Mouse (Mus musculus) heart, postnatal 0 days (tissue): ENCODE results near the gene Trim24. TPM values are rescaled to one million over a fixed set of nuclear protein-coding genes. Genes with fewer than 3 reads are reported as not detected.
"Not testable (repeated sequence)": the region's sequence is repeated elsewhere in the genome, so short reads cannot be mapped to it uniquely, and the experiment has no call there.

Experiments
- ATAC-seq: fragments of 200-750 bp; cut with Nextera tagmentation; 2 replicates; pipeline ENCODE4 v1.8.0; 2017; ENCODE audit warnings: low read depth, moderate number of reproducible peaks, moderate library complexity; ENCODE audit not compliant: insufficient read depth
- DNase-seq: peaks from one replicate; pipeline ENCODE4 v3.0.0-alpha.2; 2016; ENCODE audit warnings: low spot score
- H3K27ac ChIP-seq: fragments of 300-500 bp; sonication (generic); 2 replicates; pipeline ENCODE4 v1.5.1; 2014; ENCODE audit warnings: low read depth, mild to moderate bottlenecking
- H3K27me3 ChIP-seq: fragments of 300-500 bp; sonication (generic); 2 replicates; pipeline ENCODE4 v1.6.1; 2014; ENCODE audit warnings: low read length, mixed read lengths; ENCODE audit not compliant: control insufficient read depth, insufficient read depth
- H3K36me3 ChIP-seq: fragments of 300-500 bp; sonication (generic); replicated peaks from 2 replicates; pipeline ENCODE4 v1.6.1; 2014; ENCODE audit warnings: low read length, mixed read lengths; ENCODE audit not compliant: control insufficient read depth, insufficient read depth
- H3K4me1 ChIP-seq: fragments of 300-500 bp; sonication (generic); 2 replicates; pipeline ENCODE4 v1.6.1; 2014; ENCODE audit warnings: antibody characterized with exemption; ENCODE audit not compliant: control insufficient read depth, insufficient read depth
- H3K4me2 ChIP-seq: fragments of 300-500 bp; sonication (generic); 2 replicates; pipeline ENCODE4 v1.6.1; 2014; ENCODE audit warnings: low read depth, mild to moderate bottlenecking, low read length, moderate library complexity
- H3K4me3 ChIP-seq: fragments of 300-500 bp; sonication (generic); 2 replicates; pipeline ENCODE4 v1.5.1; 2014; ENCODE audit warnings: low read depth, low read length
- H3K9ac ChIP-seq: fragments of 300-500 bp; sonication (generic); replicated peaks from 2 replicates; pipeline ENCODE4 v1.6.1; 2014; ENCODE audit warnings: low read depth, low read length, mixed read lengths
- H3K9me3 ChIP-seq: fragments of 300-500 bp; sonication (generic); replicated peaks from 2 replicates; pipeline ENCODE4 v1.6.1; 2016; ENCODE audit warnings: low read length; ENCODE audit not compliant: control insufficient read depth
- CTCF ChIP-seq: IDR thresholded peaks from 2 replicates; pipeline ENCODE4 v1.5.1; 2016; ENCODE audit warnings: antibody characterized with exemption, control low read depth, low read depth
- EP300 ChIP-seq: IDR thresholded peaks from 2 replicates; pipeline ENCODE4 v1.6.1; 2016; ENCODE audit warnings: antibody characterized with exemption, low read depth
- WGBS: fragments of 180-500 bp; shearing (Covaris S2); extraction: QIAGEN DNeasy Blood & Tissue Kit; methylation state at CpG from one replicate; pipeline ENCODE4 v1.1.7; 2014; 5-methylcytosine and 5-hydroxymethylcytosine counted together
- polyA plus RNA-seq: library from polyadenylated mRNA; unstranded; fragments of >200 nt; fragmentation: Nextera tagmentation; extraction: Ambion mirVana; gene quantifications from 2 replicates; pipeline ENCODE4 v1.2.1, GENCODE M21; 2015
- total RNA-seq: library from RNA; depleted of rRNA; stranded (reverse); fragments of >200 nt; gene quantifications from 2 replicates; pipeline ENCODE4 v1.2.3, GENCODE M21; 2014; ENCODE audit warnings: low replicate concordance

Gene Trim24
- total and polyA plus RNA-seq, 2 experiments from 2014 or later: 6.1 to 35.3 TPM

DNA sequence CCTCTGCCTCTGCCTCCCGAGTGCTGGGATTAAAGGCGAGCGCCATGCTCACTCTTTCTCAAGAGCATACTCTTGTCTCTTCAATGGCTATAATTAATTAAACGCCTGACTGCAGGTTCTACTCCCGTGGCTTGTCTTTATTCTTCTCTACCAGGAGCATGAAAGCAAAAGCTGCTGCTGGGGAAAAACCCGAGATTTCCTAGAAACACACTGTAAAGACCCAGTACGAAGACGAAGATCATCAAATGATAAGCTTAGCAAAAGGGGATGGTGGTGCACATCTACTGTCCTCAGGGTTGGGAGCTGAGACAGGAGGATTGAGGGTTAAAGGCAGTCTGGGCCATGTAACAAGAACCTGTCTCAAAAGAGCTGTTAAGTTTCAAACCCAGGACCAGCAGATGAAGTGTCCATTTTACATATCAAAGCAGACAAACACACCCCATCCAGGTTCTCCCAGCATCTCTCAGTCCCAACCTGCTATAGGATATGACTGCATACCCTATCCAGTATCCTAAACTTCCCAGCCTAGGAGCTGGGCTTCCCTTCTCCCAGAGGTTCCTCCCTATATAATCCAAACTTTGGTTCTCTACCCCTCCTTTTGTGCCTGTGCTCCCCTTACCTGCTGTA is 26.9 kb upstream of the Trim24 start:
- 90% methylated on average over 8 of the region's 8 CpGs for WGBS
- no peak overlapping the region for H3K4me3 ChIP-seq
- no peak overlapping the region for H3K27ac ChIP-seq
- no peaks in the 10 kb centered on the region for H3K4me1 ChIP-seq
- H3K9ac ChIP-seq: no peak overlapping the region
- no peaks in the 10 kb centered on the region for H3K27me3 ChIP-seq
- H3K4me2 ChIP-seq: no peak overlapping the region
- TF ChIP-seq CTCF (no peak), EP300 (no peak)
- DNase-seq: no peak
- 0 out of 2 replicates have a peak, but pooled peaks cover 4% of the 10 kb centered on the region for H3K9me3 ChIP-seq
- ATAC-seq: no peak
- no peaks in the 10 kb centered on the region for H3K36me3 ChIP-seq

DNA sequence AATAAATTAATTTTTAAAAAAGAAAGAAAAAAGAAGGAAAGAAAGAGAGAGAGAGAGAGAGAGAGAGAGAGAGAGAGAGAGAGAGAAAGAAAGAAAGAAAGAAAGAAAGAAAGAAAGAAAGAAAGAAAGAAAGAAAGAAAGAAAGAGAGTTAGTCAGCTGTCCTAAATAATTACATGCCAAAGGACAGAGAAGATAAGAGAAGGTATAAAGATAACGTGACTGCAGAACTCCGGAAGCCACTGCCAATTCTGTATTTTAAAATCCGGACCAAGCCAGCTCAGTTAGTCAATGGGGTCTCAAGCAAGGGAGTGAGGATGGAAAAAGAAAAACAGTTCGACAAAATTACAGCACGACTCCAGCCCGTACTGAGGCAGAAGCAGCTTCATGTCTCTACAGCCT is 25.7 kb upstream of the Trim24 start:
- WGBS: 32% methylated on average over 6 of the region's 6 CpGs
- not testable (repeated sequence) for H3K4me2 ChIP-seq, H3K4me1 ChIP-seq, ATAC-seq, H3K27me3 ChIP-seq, DNase-seq, H3K9ac ChIP-seq, H3K4me3 ChIP-seq, H3K9me3 ChIP-seq, H3K36me3 ChIP-seq, H3K27ac ChIP-seq

DNA sequence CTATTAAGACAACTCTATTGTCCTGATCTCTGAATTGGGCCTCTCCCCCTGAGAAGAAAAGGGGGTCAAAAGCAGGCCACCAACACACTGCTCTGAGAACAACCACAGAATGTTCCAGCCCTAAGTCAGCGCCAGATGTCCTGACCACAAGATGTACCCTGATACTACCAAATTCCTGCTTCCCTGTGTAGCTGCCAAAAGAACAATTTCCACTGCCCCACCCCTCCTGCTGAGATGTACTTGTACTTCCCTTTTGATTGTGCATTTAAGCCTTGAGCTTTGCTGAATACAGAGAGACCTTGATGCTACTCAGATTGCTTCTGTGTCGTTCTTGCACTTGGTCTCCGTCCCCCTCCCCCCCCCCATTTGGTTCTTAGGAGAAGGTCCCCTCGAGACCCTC is 23.1 kb upstream of the Trim24 start:
- H3K4me1 ChIP-seq, DNase-seq: not testable (repeated sequence)

DNA sequence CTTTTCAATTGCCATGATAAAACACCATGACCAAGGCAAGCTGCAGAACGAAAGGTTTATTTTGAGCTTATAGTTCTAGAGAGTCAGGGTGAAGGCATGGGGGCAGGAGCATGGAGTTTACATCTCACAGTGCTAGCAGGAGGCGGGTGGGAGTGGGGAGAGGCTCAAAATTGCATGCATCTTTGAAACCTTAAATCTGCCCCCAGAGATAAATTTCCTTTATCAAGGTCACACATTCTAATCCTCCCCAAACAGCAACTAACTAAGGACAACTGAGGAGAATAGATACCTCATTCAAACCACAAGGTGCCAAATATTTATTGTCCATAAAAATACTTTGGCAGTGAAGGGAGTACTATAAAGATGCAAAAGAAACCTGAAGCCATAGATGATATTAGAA is 19.3 kb upstream of the Trim24 start:
- DNase-seq: no peak
- Histone ChIP-seq H3K36me3 (no peaks in the 10 kb centered on the region), H3K9me3 (peaks cover 6% of the 10 kb centered on the region; the same call in 1 of the 2 replicates), H3K4me1 (no peaks in the 10 kb centered on the region), H3K4me2 (no peak overlapping the region), H3K27ac (no peak overlapping the region), H3K4me3 (no peak overlapping the region), H3K27me3 (no peaks in the 10 kb centered on the region), H3K9ac (no peak overlapping the region)
- 70% methylated on average over 2 of the region's 2 CpGs for WGBS
- TF ChIP-seq CTCF: no peak
- TF ChIP-seq EP300: no peak
- ATAC-seq: no peak

More for the DNA sequence above, 23.1 kb upstream of the Trim24 start:
- H3K9ac ChIP-seq, ATAC-seq, H3K4me2 ChIP-seq, H3K4me3 ChIP-seq, H3K36me3 ChIP-seq, H3K9me3 ChIP-seq, H3K27me3 ChIP-seq, H3K27ac ChIP-seq: not testable (repeated sequence)
- 78% methylated on average over 4 of the region's 4 CpGs for WGBS

DNA sequence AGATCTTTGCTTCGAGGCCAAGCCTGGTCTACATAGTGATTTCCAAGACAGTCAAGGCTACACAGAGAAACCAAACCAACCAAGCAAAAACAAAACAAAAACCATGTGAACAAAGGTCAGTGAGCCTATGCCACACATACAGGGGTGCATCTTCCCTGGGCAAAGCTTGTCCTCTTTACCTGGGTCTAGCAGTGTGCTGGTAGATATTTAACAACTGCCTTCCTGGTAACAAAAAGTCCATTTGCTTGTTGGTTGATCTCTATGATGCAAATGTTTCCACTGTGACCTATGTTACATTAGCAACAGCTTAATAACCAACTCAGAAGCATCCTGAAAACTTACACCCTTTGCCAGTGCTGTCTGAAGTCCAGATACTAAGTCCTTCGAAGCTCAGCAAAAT is 17.3 kb upstream of the Trim24 start:
- no peaks in the 10 kb centered on the region for H3K27me3 ChIP-seq
- DNase-seq: no peak
- H3K9me3 ChIP-seq: peaks cover 3% of the 10 kb centered on the region; the same call in 1 of the 2 replicates
- H3K36me3 ChIP-seq: no peaks in the 10 kb centered on the region
- H3K9ac ChIP-seq: no peak overlapping the region
- no peak for ATAC-seq
- TF ChIP-seq EP300 (no peak), CTCF (no peak)
- 85% methylated on average over 2 of the region's 2 CpGs for WGBS
- H3K27ac ChIP-seq: no peak overlapping the region
- no peaks in the 10 kb centered on the region for H3K4me1 ChIP-seq
- no peak overlapping the region for H3K4me2 ChIP-seq
- H3K4me3 ChIP-seq: no peak overlapping the region

DNA sequence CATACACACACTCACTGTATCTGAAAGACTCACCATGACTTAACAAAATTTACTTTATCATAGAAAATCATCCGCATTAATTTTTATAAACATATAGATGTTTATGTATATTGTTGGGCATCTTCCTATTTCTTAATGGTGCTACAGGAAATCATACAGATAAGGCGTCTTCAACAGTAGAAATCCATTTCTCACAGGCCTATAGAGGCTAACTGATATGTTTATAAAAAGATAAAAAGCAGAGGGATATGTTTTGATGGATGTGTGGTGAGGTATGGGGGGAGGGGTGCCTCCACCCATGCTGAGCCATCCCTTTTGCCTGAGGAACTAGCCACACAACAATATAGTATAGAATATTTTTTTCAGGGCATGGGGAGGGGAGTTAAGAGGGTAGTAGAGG is 15.2 kb upstream of the Trim24 start:
- no peak for ATAC-seq
- 71% methylated on average over 2 of the region's 2 CpGs for WGBS

DNA sequence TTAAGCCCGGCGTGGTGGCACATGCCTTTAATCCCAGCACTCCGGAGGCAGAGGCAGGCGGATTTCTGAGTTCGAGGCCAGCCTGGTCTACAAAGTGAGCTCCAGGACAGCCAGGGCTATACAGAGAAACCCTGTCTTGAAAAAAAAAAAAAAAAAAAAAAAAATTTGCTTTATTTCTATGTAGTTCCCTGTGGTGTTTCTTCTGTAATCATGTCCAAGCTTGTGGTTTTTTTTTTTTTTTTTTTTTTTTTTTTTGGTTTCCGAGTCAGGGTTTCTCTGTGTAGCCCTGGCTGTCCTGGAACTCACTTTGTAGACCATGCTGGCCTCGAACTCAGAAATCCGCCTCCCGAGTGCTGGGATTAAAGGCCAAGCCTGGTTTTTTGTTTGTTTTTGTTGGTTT is 14.3 kb upstream of the Trim24 start:
- not testable (repeated sequence) for H3K27ac ChIP-seq, H3K9me3 ChIP-seq, H3K9ac ChIP-seq, H3K4me3 ChIP-seq, H3K27me3 ChIP-seq, H3K36me3 ChIP-seq, H3K4me2 ChIP-seq, DNase-seq, H3K4me1 ChIP-seq, ATAC-seq
- WGBS: 85% methylated on average over 9 of the region's 9 CpGs

More for the DNA sequence above, 15.2 kb upstream of the Trim24 start:
- TF ChIP-seq CTCF (no peak), EP300 (no peak)
- Histone ChIP-seq H3K9me3 (peaks cover 3% of the 10 kb centered on the region; the same call in 1 of the 2 replicates), H3K36me3 (no peaks in the 10 kb centered on the region), H3K27ac (no peak overlapping the region), H3K9ac (no peak overlapping the region), H3K4me1 (no peaks in the 10 kb centered on the region), H3K4me2 (no peak overlapping the region), H3K4me3 (no peak overlapping the region), H3K27me3 (no peaks in the 10 kb centered on the region)
- no peak for DNase-seq
